Mouse (Mus musculus) lung, embryonic 16.5 days (tissue): ENCODE data around the gene Adig. TPM values are rescaled to one million over a fixed set of nuclear protein-coding genes. Genes with fewer than 3 reads are reported as not detected.

ENCODE experiments used
- ATAC-seq: fragments of 200-750 bp; cut with Nextera tagmentation; 2 replicates; pipeline ENCODE4 v1.8.0; 2017; ENCODE audit warnings: low read depth, mild to moderate bottlenecking, moderate library complexity
- H3K27ac ChIP-seq: fragments of 300-500 bp; sonication (generic); 2 replicates; pipeline ENCODE4 v1.5.1; 2014; ENCODE audit warnings: mild to moderate bottlenecking, control low read depth, low read length
- H3K27me3 ChIP-seq: fragments of 300-500 bp; sonication (generic); 2 replicates; pipeline ENCODE4 v1.6.1; 2014; ENCODE audit warnings: low read depth, low read length, mixed read lengths; ENCODE audit not compliant: control insufficient read depth, insufficient read depth
- H3K36me3 ChIP-seq: fragments of 300-500 bp; sonication (generic); 2 replicates; pipeline ENCODE4 v1.6.1; 2014; ENCODE audit warnings: low read length; ENCODE audit not compliant: control insufficient read depth, insufficient read depth
- H3K4me1 ChIP-seq: fragments of 300-500 bp; sonication (generic); replicated peaks from 2 replicates; pipeline ENCODE4 v1.6.1; 2014; ENCODE audit warnings: low read length, mixed read lengths; ENCODE audit not compliant: control insufficient read depth, insufficient read depth
- H3K4me2 ChIP-seq: fragments of 300-500 bp; sonication (generic); 2 replicates; pipeline ENCODE4 v1.6.1; 2014; ENCODE audit warnings: low read depth, low read length, control low read depth
- H3K4me3 ChIP-seq: fragments of 300-500 bp; sonication (generic); 2 replicates; pipeline ENCODE4 v1.5.1; 2014; ENCODE audit warnings: mild to moderate bottlenecking, low read length, control low read depth
- H3K9ac ChIP-seq: fragments of 300-500 bp; sonication (generic); 2 replicates; pipeline ENCODE4 v1.6.1; 2014; ENCODE audit warnings: low read length, control low read depth
- H3K9me3 ChIP-seq: fragments of 300-500 bp; sonication (generic); 2 replicates; pipeline ENCODE4 v1.6.1; 2016; ENCODE audit warnings: low read length; ENCODE audit not compliant: control insufficient read depth
- WGBS: fragments of 180-500 bp; shearing (Covaris S2); extraction: QIAGEN DNeasy Blood & Tissue Kit; methylation state at CpG from one replicate; pipeline ENCODE4 v1.1.7; 2014; 5-methylcytosine and 5-hydroxymethylcytosine counted together
- polyA plus RNA-seq: library from polyadenylated mRNA; unstranded; fragments of >200 nt; fragmentation: Nextera tagmentation; extraction: Ambion mirVana; gene quantifications from 2 replicates; pipeline ENCODE4 v1.2.1, GENCODE M21; 2015

Adig gene
- polyA plus RNA-seq, 1 experiment from 2014 or later = not detected

- 70% methylated on average over 16 of the region's 16 CpGs for WGBS
- Histone ChIP-seq H3K4me2 (no peak overlapping the region), H3K27me3 (no peaks in the 10 kb centered on the region), H3K9me3 (no peaks in the 10 kb centered on the region), H3K4me3 (no peak overlapping the region), H3K27ac (no peak overlapping the region), H3K9ac (no peak overlapping the region), H3K36me3 (no peaks in the 10 kb centered on the region), H3K4me1 (peaks cover 3% of the 10 kb centered on the region; the same call in 1 of the 2 replicates)
- ATAC-seq = no peak
These were observed 21.9 kb downstream of the Adig start for GRCm38 (mm10) chr2:158524129-158524860.

GRCm38 (mm10) chr2:158534090-158534489 is 31.7 kb downstream of the Adig start:
- Histone ChIP-seq H3K9me3 (peaks cover 3% of the 10 kb centered on the region; the same call in 1 of the 2 replicates), H3K27me3 (no peaks in the 10 kb centered on the region), H3K4me3 (no peak overlapping the region), H3K4me1 (no peaks in the 10 kb centered on the region), H3K27ac (no peak overlapping the region), H3K36me3 (no peaks in the 10 kb centered on the region), H3K9ac (no peak overlapping the region), H3K4me2 (no peak overlapping the region)
- ATAC-seq = peak; percentile 56; the same call in 1 of the 2 replicates
- 3% methylated on average over 4 of the region's 4 CpGs for WGBS

GRCm38 (mm10) chr2:158534559-158534958 is 32.1 kb downstream of the Adig start:
- no peaks in the 10 kb centered on the region for H3K36me3 ChIP-seq
- no peak overlapping the region for H3K27ac ChIP-seq
- H3K27me3 ChIP-seq = no peaks in the 10 kb centered on the region
- no peak for ATAC-seq
- no peak overlapping the region for H3K4me3 ChIP-seq
- WGBS = 71% methylated on average over 8 of the region's 8 CpGs
- no peak overlapping the region for H3K4me2 ChIP-seq
- no peaks in the 10 kb centered on the region for H3K4me1 ChIP-seq
- H3K9me3 ChIP-seq = peaks cover 3% of the 10 kb centered on the region; the same call in 1 of the 2 replicates
- H3K9ac ChIP-seq = no peak overlapping the region

- H3K36me3 ChIP-seq = no peaks in the 10 kb centered on the region
- no peaks in the 10 kb centered on the region for H3K9me3 ChIP-seq
- WGBS = 46% methylated on average over 24 of the region's 24 CpGs
- no peaks in the 10 kb centered on the region for H3K4me1 ChIP-seq
- no peaks in the 10 kb centered on the region; the same call in 1 of the 2 replicates for H3K27me3 ChIP-seq
- peak overlapping the region; percentile 14; the same call in 1 of the 2 replicates for H3K4me2 ChIP-seq
- no peak overlapping the region for H3K4me3 ChIP-seq
- no peak overlapping the region for H3K9ac ChIP-seq
- no peak for ATAC-seq
- H3K27ac ChIP-seq = no peak overlapping the region
These were observed 37.3 kb downstream of the Adig start for GRCm38 (mm10) chr2:158539433-158540305.

GRCm38 (mm10) chr2:158541286-158541685 is 38.9 kb downstream of the Adig start:
- H3K27me3 ChIP-seq = no peaks in the 10 kb centered on the region; the same call in 1 of the 2 replicates
- ATAC-seq = no peak
- no peak overlapping the region for H3K4me3 ChIP-seq
- H3K9ac ChIP-seq = no peak overlapping the region
- H3K27ac ChIP-seq = no peak overlapping the region
- H3K36me3 ChIP-seq = no peaks in the 10 kb centered on the region
- no peaks in the 10 kb centered on the region for H3K9me3 ChIP-seq
- H3K4me1 ChIP-seq = no peaks in the 10 kb centered on the region
- 28% methylated on average over 4 of the region's 4 CpGs for WGBS
- H3K4me2 ChIP-seq = no peak overlapping the region

GRCm38 (mm10) chr2:158545266-158545665 is 42.9 kb downstream of the Adig start:
- no peak overlapping the region for H3K27ac ChIP-seq
- H3K4me2 ChIP-seq = no peak overlapping the region
- H3K4me3 ChIP-seq = no peak overlapping the region
- ATAC-seq = no peak
- H3K36me3 ChIP-seq = no peaks in the 10 kb centered on the region
- 52% methylated on average over 2 of the region's 2 CpGs for WGBS
- H3K9me3 ChIP-seq = no peaks in the 10 kb centered on the region
- H3K9ac ChIP-seq = no peak overlapping the region
- H3K4me1 ChIP-seq = no peaks in the 10 kb centered on the region
- no peaks in the 10 kb centered on the region; the same call in 1 of the 2 replicates for H3K27me3 ChIP-seq

- no peaks in the 10 kb centered on the region for H3K4me1 ChIP-seq
- 3% methylated on average over 17 of the region's 17 CpGs for WGBS
- no peaks in the 10 kb centered on the region for H3K36me3 ChIP-seq
- no peak overlapping the region for H3K4me2 ChIP-seq
- peak overlapping the region; percentile 29; the same call in 1 of the 2 replicates for H3K9ac ChIP-seq
- H3K27ac ChIP-seq = no peak overlapping the region
- H3K4me3 ChIP-seq = no peak overlapping the region
- peak; percentile 62; the same call in 1 of the 2 replicates for ATAC-seq
- no peaks in the 10 kb centered on the region for H3K9me3 ChIP-seq
- H3K27me3 ChIP-seq = no peaks in the 10 kb centered on the region; the same call in 1 of the 2 replicates
These were observed 44.3 kb downstream of the Adig start for GRCm38 (mm10) chr2:158546751-158547150.

- no peak overlapping the region for H3K4me3 ChIP-seq
- H3K4me2 ChIP-seq = no peak overlapping the region
- ATAC-seq = no peak
- H3K27me3 ChIP-seq = peaks cover 13% of the 10 kb centered on the region; the same call in 1 of the 2 replicates
- WGBS = 1% methylated on average over 3 of the region's 3 CpGs
- no peaks in the 10 kb centered on the region for H3K36me3 ChIP-seq
- H3K27ac ChIP-seq = no peak overlapping the region
- no peaks in the 10 kb centered on the region for H3K4me1 ChIP-seq
- no peaks in the 10 kb centered on the region for H3K9me3 ChIP-seq
- no peak overlapping the region for H3K9ac ChIP-seq
These were observed 47.7 kb downstream of the Adig start for GRCm38 (mm10) chr2:158550067-158550466.

- Histone ChIP-seq H3K36me3 (no peaks in the 10 kb centered on the region), H3K27me3 (peaks cover 21% of the 10 kb centered on the region), H3K4me3 (no peak overlapping the region), H3K9me3 (no peaks in the 10 kb centered on the region), H3K4me1 (peaks cover 3% of the 10 kb centered on the region; the same call in 1 of the 2 replicates), H3K27ac (no peak overlapping the region), H3K4me2 (no peak overlapping the region), H3K9ac (no peak overlapping the region)
- WGBS = 17% methylated on average over 10 of the region's 10 CpGs
- no peak for ATAC-seq
These were observed 52.0 kb downstream of the Adig start for GRCm38 (mm10) chr2:158554366-158554765.
